Mouse (Mus musculus): ENCODE measurements at regions not wholly inside any gene's neighbourhood (a gene's known extent, or its start where the extent isn't known, plus 50 kb on each side); places are given as distances from the start of the nearest gene placed in this dataset.

GRCm38 (mm10) chr9:46408776-46409175 lies 89.0 kb upstream of the 4931429L15Rik start:
- no peaks in the 10 kb centered on the region for H3K36me3 ChIP-seq (ENCODE audit: control insufficient read depth, insufficient read depth, low read length)
- no peaks in the 10 kb centered on the region for H3K4me1 ChIP-seq (replicated peaks; ENCODE audit: control insufficient read depth, insufficient read depth, low read length)
- WGBS = 83% methylated on average over 10 of the region's 10 CpGs
- no peak for DNase-seq
- no peaks in the 10 kb centered on the region for H3K27me3 ChIP-seq (ENCODE audit: control insufficient read depth, insufficient read depth, low read length)
- H3K27ac ChIP-seq (ENCODE audit: control insufficient read depth, insufficient read depth, low read length) = no peak overlapping the region
- TF ChIP-seq CTCF (IDR thresholded peaks at IDR 0.05; ENCODE audit: borderline replicate concordance, control insufficient read depth, extremely low read depth, insufficient read depth, low read length, poor library complexity) = no peak
- TF ChIP-seq POLR2A (IDR thresholded peaks at IDR 0.05; ENCODE audit: control insufficient read depth, extremely low read depth, insufficient read depth, low read length, poor library complexity) = no peak
- H3K4me3 ChIP-seq (ENCODE audit: control insufficient read depth, insufficient read depth, low read length) = no peak overlapping the region

GRCm38 (mm10) chr9:46406606-46407005 lies 86.8 kb upstream of the 4931429L15Rik start:
- H3K36me3 ChIP-seq (ENCODE audit: control insufficient read depth, insufficient read depth, low read length) = no peaks in the 10 kb centered on the region
- no peaks in the 10 kb centered on the region for H3K4me1 ChIP-seq (replicated peaks; ENCODE audit: control insufficient read depth, insufficient read depth, low read length)

GRCm38 (mm10) chr9:46396591-46396990 lies 76.8 kb upstream of the 4931429L15Rik start:
- Histone ChIP-seq H3K4me3 (ENCODE audit: control insufficient read depth, insufficient read depth, low read length) (no peak overlapping the region), H3K4me1 (replicated peaks; ENCODE audit: control insufficient read depth, insufficient read depth, low read length) (no peaks in the 10 kb centered on the region), H3K27ac (ENCODE audit: control insufficient read depth, insufficient read depth, low read length) (no peak overlapping the region), H3K36me3 (ENCODE audit: control insufficient read depth, insufficient read depth, low read length) (no peaks in the 10 kb centered on the region), H3K27me3 (ENCODE audit: control insufficient read depth, insufficient read depth, low read length) (no peaks in the 10 kb centered on the region)
- no peak for TF ChIP-seq POLR2A (IDR thresholded peaks at IDR 0.05; ENCODE audit: control insufficient read depth, extremely low read depth, insufficient read depth, low read length, poor library complexity)
- no peak for TF ChIP-seq CTCF (IDR thresholded peaks at IDR 0.05; ENCODE audit: borderline replicate concordance, control insufficient read depth, extremely low read depth, insufficient read depth, low read length, poor library complexity)
- no peak for DNase-seq
- WGBS = 71% methylated on average over 7 of the region's 7 CpGs

More at GRCm38 (mm10) chr9:46406606-46407005, 86.8 kb upstream of the 4931429L15Rik start:
- WGBS = 90% methylated on average over 8 of the region's 8 CpGs
- TF ChIP-seq CTCF (IDR thresholded peaks at IDR 0.05; ENCODE audit: borderline replicate concordance, control insufficient read depth, extremely low read depth, insufficient read depth, low read length, poor library complexity) (no peak), POLR2A (IDR thresholded peaks at IDR 0.05; ENCODE audit: control insufficient read depth, extremely low read depth, insufficient read depth, low read length, poor library complexity) (no peak)
- Histone ChIP-seq H3K27me3 (ENCODE audit: control insufficient read depth, insufficient read depth, low read length) (no peaks in the 10 kb centered on the region), H3K4me3 (ENCODE audit: control insufficient read depth, insufficient read depth, low read length) (no peak overlapping the region), H3K27ac (ENCODE audit: control insufficient read depth, insufficient read depth, low read length) (no peak overlapping the region)
- DNase-seq = no peak

- H3K27me3 ChIP-seq (ENCODE audit: control insufficient read depth, insufficient read depth, low read length) = no peaks in the 10 kb centered on the region
- TF ChIP-seq POLR2A (IDR thresholded peaks at IDR 0.05; ENCODE audit: control insufficient read depth, extremely low read depth, insufficient read depth, low read length, poor library complexity) (no peak), CTCF (IDR thresholded peaks at IDR 0.05; ENCODE audit: borderline replicate concordance, control insufficient read depth, extremely low read depth, insufficient read depth, low read length, poor library complexity) (no peak)
- WGBS = 64% methylated on average over 14 of the region's 14 CpGs
- no peak for DNase-seq
- no peak overlapping the region for H3K27ac ChIP-seq (ENCODE audit: control insufficient read depth, insufficient read depth, low read length)
- no peak overlapping the region for H3K4me3 ChIP-seq (ENCODE audit: control insufficient read depth, insufficient read depth, low read length)
- H3K4me1 ChIP-seq (replicated peaks; ENCODE audit: control insufficient read depth, insufficient read depth, low read length) = no peaks in the 10 kb centered on the region
- H3K36me3 ChIP-seq (ENCODE audit: control insufficient read depth, insufficient read depth, low read length) = no peaks in the 10 kb centered on the region
These were observed 75.5 kb upstream of the 4931429L15Rik start for GRCm38 (mm10) chr9:46395156-46395765.

- 85% methylated on average over 7 of the region's 7 CpGs for WGBS
- TF ChIP-seq CTCF (IDR thresholded peaks at IDR 0.05; ENCODE audit: borderline replicate concordance, control insufficient read depth, extremely low read depth, insufficient read depth, low read length, poor library complexity) (no peak), POLR2A (IDR thresholded peaks at IDR 0.05; ENCODE audit: control insufficient read depth, extremely low read depth, insufficient read depth, low read length, poor library complexity) (no peak)
- Histone ChIP-seq H3K36me3 (ENCODE audit: control insufficient read depth, insufficient read depth, low read length) (no peaks in the 10 kb centered on the region), H3K4me3 (ENCODE audit: control insufficient read depth, insufficient read depth, low read length) (no peak overlapping the region), H3K27me3 (ENCODE audit: control insufficient read depth, insufficient read depth, low read length) (no peaks in the 10 kb centered on the region; the same call in 1 of the 2 replicates), H3K27ac (ENCODE audit: control insufficient read depth, insufficient read depth, low read length) (no peak overlapping the region), H3K4me1 (replicated peaks; ENCODE audit: control insufficient read depth, insufficient read depth, low read length) (no peaks in the 10 kb centered on the region)
- DNase-seq = no peak
These were observed 74.5 kb upstream of the 4931429L15Rik start for GRCm38 (mm10) chr9:46394239-46394638.

- H3K4me1 ChIP-seq (replicated peaks; ENCODE audit: control insufficient read depth, insufficient read depth, low read length) = no peaks in the 10 kb centered on the region
- peak; percentile 91 for TF ChIP-seq CTCF (IDR thresholded peaks at IDR 0.05; ENCODE audit: borderline replicate concordance, control insufficient read depth, extremely low read depth, insufficient read depth, low read length, poor library complexity)
- no peak for TF ChIP-seq POLR2A (IDR thresholded peaks at IDR 0.05; ENCODE audit: control insufficient read depth, extremely low read depth, insufficient read depth, low read length, poor library complexity)
- H3K4me3 ChIP-seq (ENCODE audit: control insufficient read depth, insufficient read depth, low read length) = no peak overlapping the region
- peak; percentile 49 for DNase-seq
- no peaks in the 10 kb centered on the region; the same call in 1 of the 2 replicates for H3K27me3 ChIP-seq (ENCODE audit: control insufficient read depth, insufficient read depth, low read length)
- no peaks in the 10 kb centered on the region for H3K36me3 ChIP-seq (ENCODE audit: control insufficient read depth, insufficient read depth, low read length)
- WGBS = 16% methylated on average over 23 of the region's 23 CpGs
- no peak overlapping the region for H3K27ac ChIP-seq (ENCODE audit: control insufficient read depth, insufficient read depth, low read length)
These were observed 73.0 kb upstream of the 4931429L15Rik start for GRCm38 (mm10) chr9:46392641-46393321.

All from thymus, adult 2 months (tissue).